In genomic region chr13:38333496-38333895, GRCm38 (mm10) we compare ENCODE assay signal across 16 mouse cellular contexts. TPM values are rescaled to one million over a fixed set of nuclear protein-coding genes. Genes with fewer than 3 reads are reported as not detected.
DNase-seq lines count a peak whose midpoint lies in the region; ATAC-seq and TF ChIP-seq lines count a peak whose summit lies in the region.
"Had no signal": no experiment of that assay in that cellular context is flagged by ENCODE, and none has a peak within 500 bp of the region (broad histone marks: within the 10 kb centered on the region; RNA-seq: fewer than 3 reads in every experiment).

No protein-coding gene starts in this region.

- ATAC-seq in intestine, embryonic 16.5 days = peak; percentile 13; the same call in 1 of the 2 replicates
- ATAC-seq in intestine, postnatal 0 days = no peak
- peak; percentile 67 for ATAC-seq in lung, embryonic 16.5 days (ENCODE audit: low read depth)
- peak; percentile 90 for ATAC-seq in forebrain, embryonic 16.5 days

- H3K27me3 ChIP-seq in intestine, embryonic 16.5 days (replicated peaks; ENCODE audit: control insufficient read depth, insufficient read depth, low read length) = no peaks in the 10 kb centered on the region
- H3K27me3 ChIP-seq in intestine, postnatal 0 days (replicated peaks; ENCODE audit: control insufficient read depth, insufficient read depth, low read length) = no peaks in the 10 kb centered on the region
- peaks cover 3% of the 10 kb centered on the region for H3K27me3 ChIP-seq in lung, embryonic 16.5 days (ENCODE audit: control insufficient read depth, insufficient read depth, low read depth, low read length)
- H3K27me3 ChIP-seq in forebrain, embryonic 16.5 days (replicated peaks; ENCODE audit: control insufficient read depth, insufficient read depth, low read length) = no peaks in the 10 kb centered on the region
- H3K27me3 ChIP-seq: embryonic facial prominence, embryonic 12.5 days; hindbrain, embryonic 15.5 days had no signal

- WGBS in intestine, embryonic 16.5 days = 72% methylated on average over 5 of the region's 5 CpGs
- 69% methylated on average over 5 of the region's 5 CpGs for WGBS in intestine, postnatal 0 days
- 58% methylated on average over 5 of the region's 5 CpGs for WGBS in lung, embryonic 16.5 days
- 54% methylated on average over 5 of the region's 5 CpGs for WGBS in forebrain, embryonic 16.5 days

- no peak for DNase-seq in lung, adult 18-20 months
- no peak for DNase-seq in adrenal gland, adult 18-20 months (ENCODE audit: low spot score in 2 of 2)
- DNase-seq: adrenal gland, adult 8-10 months; cerebellum, adult 11-12 months; cerebellum, adult 9-10 months; cerebellum, postnatal 25 days; gastrocnemius, postnatal 36 days; heart, adult 11 months; heart, postnatal 36 days had no signal

- H3K4me1 ChIP-seq in intestine, embryonic 16.5 days (ENCODE audit: control insufficient read depth, insufficient read depth, low read length) = no peaks in the 10 kb centered on the region
- no peaks in the 10 kb centered on the region for H3K4me1 ChIP-seq in intestine, postnatal 0 days (replicated peaks; ENCODE audit: control insufficient read depth, insufficient read depth, low read length)
- H3K4me1 ChIP-seq in lung, embryonic 16.5 days (replicated peaks; ENCODE audit: control insufficient read depth, insufficient read depth, low read length) = no peaks in the 10 kb centered on the region
- H3K4me1 ChIP-seq in forebrain, embryonic 16.5 days (replicated peaks; ENCODE audit: control insufficient read depth, insufficient read depth, low read length) = 0 out of 2 replicates have a peak, but pooled peaks cover 3% of the 10 kb centered on the region
- H3K4me1 ChIP-seq: embryonic facial prominence, embryonic 12.5 days; hindbrain, embryonic 15.5 days had no signal

- no peak for TF ChIP-seq CTCF in intestine, postnatal 0 days (IDR thresholded peaks at IDR 0.05; ENCODE audit: low read depth)

- H3K9me3 ChIP-seq in intestine, embryonic 16.5 days (ENCODE audit: control insufficient read depth, low read length) = no peaks in the 10 kb centered on the region
- no peaks in the 10 kb centered on the region for H3K9me3 ChIP-seq in intestine, postnatal 0 days (ENCODE audit: control insufficient read depth)
- H3K9me3 ChIP-seq in lung, embryonic 16.5 days (ENCODE audit: control insufficient read depth, low read length) = 0 out of 2 replicates have a peak, but pooled peaks cover 2% of the 10 kb centered on the region
- H3K9me3 ChIP-seq in forebrain, embryonic 16.5 days (ENCODE audit: control insufficient read depth, low read length) = no peaks in the 10 kb centered on the region
- H3K9me3 ChIP-seq: hindbrain, embryonic 15.5 days had no signal

- H3K27ac ChIP-seq in intestine, embryonic 16.5 days (ENCODE audit: low read length) = no peak overlapping the region
- no peak overlapping the region for H3K27ac ChIP-seq in intestine, postnatal 0 days (ENCODE audit: low read depth, low read length)
- H3K27ac ChIP-seq in lung, embryonic 16.5 days (ENCODE audit: low read length) = no peak overlapping the region
- H3K27ac ChIP-seq in forebrain, embryonic 16.5 days (ENCODE audit: low read length) = no peak overlapping the region
- H3K27ac ChIP-seq: embryonic facial prominence, embryonic 12.5 days; heart, embryonic 13.5 days; hindbrain, embryonic 15.5 days had no signal

- H3K36me3 ChIP-seq in intestine, embryonic 16.5 days (ENCODE audit: control insufficient read depth, insufficient read depth, low read length) = no peaks in the 10 kb centered on the region
- H3K36me3 ChIP-seq in intestine, postnatal 0 days (ENCODE audit: control insufficient read depth, insufficient read depth) = no peaks in the 10 kb centered on the region
- no peaks in the 10 kb centered on the region for H3K36me3 ChIP-seq in lung, embryonic 16.5 days (ENCODE audit: control insufficient read depth, insufficient read depth, low read length)
- no peaks in the 10 kb centered on the region for H3K36me3 ChIP-seq in forebrain, embryonic 16.5 days (ENCODE audit: control insufficient read depth, insufficient read depth)
- H3K36me3 ChIP-seq: embryonic facial prominence, embryonic 12.5 days; heart, embryonic 13.5 days; hindbrain, embryonic 15.5 days had no signal

- no peak overlapping the region for H3K9ac ChIP-seq in intestine, embryonic 16.5 days (ENCODE audit: low read depth, low read length)
- H3K9ac ChIP-seq in intestine, postnatal 0 days (ENCODE audit: low read depth, low read length) = no peak overlapping the region
- H3K9ac ChIP-seq in lung, embryonic 16.5 days (ENCODE audit: low read length) = no peak overlapping the region
- no peak overlapping the region for H3K9ac ChIP-seq in forebrain, embryonic 16.5 days (replicated peaks; ENCODE audit: low read depth, low read length)
- H3K9ac ChIP-seq: embryonic facial prominence, embryonic 12.5 days; heart, embryonic 13.5 days; hindbrain, embryonic 15.5 days had no signal

- H3K4me2 ChIP-seq in intestine, embryonic 16.5 days (ENCODE audit: low read depth, low read length) = no peak overlapping the region
- no peak overlapping the region for H3K4me2 ChIP-seq in intestine, postnatal 0 days (replicated peaks; ENCODE audit: low read depth)
- no peak overlapping the region for H3K4me2 ChIP-seq in lung, embryonic 16.5 days (ENCODE audit: low read depth, low read length)
- no peak overlapping the region for H3K4me2 ChIP-seq in forebrain, embryonic 16.5 days (ENCODE audit: low read length)
- H3K4me2 ChIP-seq: embryonic facial prominence, embryonic 12.5 days; heart, embryonic 13.5 days; hindbrain, embryonic 15.5 days had no signal

- no peak overlapping the region for H3K4me3 ChIP-seq in intestine, embryonic 16.5 days (ENCODE audit: low read length)
- no peak overlapping the region for H3K4me3 ChIP-seq in intestine, postnatal 0 days (ENCODE audit: low read depth, low read length)
- H3K4me3 ChIP-seq in lung, embryonic 16.5 days (ENCODE audit: low read length) = no peak overlapping the region
- H3K4me3 ChIP-seq in forebrain, embryonic 16.5 days (replicated peaks; ENCODE audit: low read length) = no peak overlapping the region
- H3K4me3 ChIP-seq: embryonic facial prominence, embryonic 12.5 days; heart, embryonic 13.5 days; hindbrain, embryonic 15.5 days had no signal

RNA-seq across cellular contexts. Expression of gene Bmp6, which starts 11.4 kb away (rescaled TPM):
- polyA plus RNA-seq in intestine, embryonic 16.5 days (2015; fragmentation: Nextera tagmentation; extraction: Ambion mirVana) = 0.51 and 0.64 TPM in 2 replicates
- 0.76 and 1.1 TPM in 2 replicates for polyA plus RNA-seq in intestine, postnatal 0 days (2015; fragmentation: Nextera tagmentation; extraction: Ambion mirVana)
- 1.3 and 1.6 TPM in 2 replicates for polyA plus RNA-seq in lung, embryonic 16.5 days (2015; fragmentation: Nextera tagmentation; extraction: Ambion mirVana)
- 1.4 and 2.2 TPM in 2 replicates for polyA plus RNA-seq in forebrain, embryonic 16.5 days (2015; fragmentation: Nextera tagmentation; extraction: Ambion mirVana)
- total RNA-seq in adrenal gland, adult 18-20 months (2021) = 1 to 10 TPM; 8.9 to 9.5 TPM
